9 mouse cellular contexts compared by ENCODE assay signal in the genomic region with DNA sequence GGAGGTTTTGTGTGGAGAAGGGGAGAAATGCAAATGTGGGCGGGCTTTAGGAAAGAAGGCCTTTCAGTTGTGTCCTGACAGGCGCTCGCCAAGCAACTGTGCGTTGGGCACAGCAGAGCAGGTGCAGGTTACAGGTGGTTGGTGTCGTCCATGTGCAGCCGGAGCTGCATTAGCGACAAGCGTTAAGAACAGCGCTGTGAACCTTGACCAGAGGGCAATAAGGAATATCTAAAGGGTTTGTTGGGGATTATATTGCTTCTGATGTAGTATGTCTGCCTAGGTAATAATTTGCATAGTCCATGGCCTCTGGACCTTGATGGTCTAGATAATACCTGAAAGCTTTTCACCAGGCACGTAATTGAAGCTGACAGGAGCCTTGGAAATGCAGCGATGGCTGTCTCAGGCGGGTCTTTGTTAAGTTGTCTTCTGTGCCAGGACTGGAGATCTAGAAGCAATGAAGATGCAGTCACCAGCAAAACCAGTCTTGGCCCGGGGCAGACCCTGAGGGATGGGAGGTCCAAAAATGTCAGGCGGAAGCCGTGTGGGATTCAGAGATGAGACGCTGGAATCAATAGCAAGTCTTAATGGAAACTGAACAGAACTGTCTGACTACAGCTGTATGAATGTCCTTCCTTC. TPM values are rescaled to one million over a fixed set of nuclear protein-coding genes. Genes with fewer than 3 reads are reported as not detected.
A peak's percentile ranks its signal among the peaks of the same experiment; 100 is the strongest.
DNase-seq lines count a peak whose midpoint lies in the region; ATAC-seq and TF ChIP-seq lines count a peak whose summit lies in the region.
"Had no signal": no experiment of that assay in that cellular context is flagged by ENCODE, and none has a peak within 500 bp of the region (broad histone marks: within the 10 kb centered on the region; RNA-seq: fewer than 3 reads in every experiment).

No protein-coding gene starts in this region.

- H3K9me3 ChIP-seq in heart, embryonic 10.5 days: peaks cover 5% of the 10 kb centered on the region; the same call in 1 of the 2 replicates
- H3K9me3 ChIP-seq in neural tube, embryonic 12.5 days: 0 out of 2 replicates have a peak, but pooled peaks cover 6% of the 10 kb centered on the region
- H3K9me3 ChIP-seq in kidney, postnatal 0 days (replicated peaks; ENCODE audit: low read length): no peaks in the 10 kb centered on the region
- no peaks in the 10 kb centered on the region for H3K9me3 ChIP-seq in stomach, embryonic 15.5 days

- no peak for ATAC-seq in neural tube, embryonic 12.5 days (ENCODE audit: low FRiP score, low read depth)
- ATAC-seq in kidney, postnatal 0 days (replicated peaks; ENCODE audit: low FRiP score, low read depth): no peak
- no peak for ATAC-seq in stomach, embryonic 15.5 days (ENCODE audit: insufficient read depth, low FRiP score, low read depth)

- no peak overlapping the region for H3K27ac ChIP-seq in heart, embryonic 10.5 days
- H3K27ac ChIP-seq in neural tube, embryonic 12.5 days: no peak overlapping the region
- peak overlapping the region; percentile 66; the same call in 1 of the 2 replicates for H3K27ac ChIP-seq in kidney, postnatal 0 days
- H3K27ac ChIP-seq in stomach, embryonic 15.5 days: peak overlapping the region; percentile 83; the same call in 1 of the 2 replicates

- no peaks in the 10 kb centered on the region for H3K27me3 ChIP-seq in heart, embryonic 10.5 days (ENCODE audit: insufficient read depth, poor library complexity, severe bottlenecking)
- H3K27me3 ChIP-seq in neural tube, embryonic 12.5 days (replicated peaks): no peaks in the 10 kb centered on the region
- H3K27me3 ChIP-seq in kidney, postnatal 0 days (ENCODE audit: insufficient read depth, low read length): no peaks in the 10 kb centered on the region
- no peaks in the 10 kb centered on the region for H3K27me3 ChIP-seq in stomach, embryonic 15.5 days (replicated peaks)

- whole genome bisulfite sequencing in heart, embryonic 10.5 days: 89% methylated on average over 16 of the region's 16 CpGs
- WGBS in neural tube, embryonic 12.5 days: 92% methylated on average over 16 of the region's 16 CpGs
- WGBS in kidney, postnatal 0 days: 74% methylated on average over 16 of the region's 16 CpGs
- 81% methylated on average over 16 of the region's 16 CpGs for WGBS in stomach, embryonic 15.5 days

- H3K9ac ChIP-seq in neural tube, embryonic 12.5 days: no peak overlapping the region
- no peak overlapping the region for H3K9ac ChIP-seq in kidney, postnatal 0 days (ENCODE audit: low read depth, low read length)
- H3K9ac ChIP-seq in stomach, embryonic 15.5 days: no peak overlapping the region

- no peaks in the 10 kb centered on the region for H3K36me3 ChIP-seq in heart, embryonic 10.5 days
- H3K36me3 ChIP-seq in neural tube, embryonic 12.5 days: no peaks in the 10 kb centered on the region
- no peaks in the 10 kb centered on the region for H3K36me3 ChIP-seq in kidney, postnatal 0 days (ENCODE audit: insufficient read depth, low read length)
- H3K36me3 ChIP-seq in stomach, embryonic 15.5 days: 0 out of 2 replicates have a peak, but pooled peaks cover 3% of the 10 kb centered on the region

- H3K4me3 ChIP-seq in heart, embryonic 10.5 days: 0 out of 2 replicates have a peak overlapping the region, but pooled peaks have one; percentile 13
- H3K4me3 ChIP-seq in neural tube, embryonic 12.5 days: no peak overlapping the region
- no peak overlapping the region for H3K4me3 ChIP-seq in kidney, postnatal 0 days (replicated peaks; ENCODE audit: low read depth, low read length)
- H3K4me3 ChIP-seq in stomach, embryonic 15.5 days (replicated peaks): no peak overlapping the region

- DNase-seq in heart, embryonic 10.5 days (ENCODE audit: low spot score): peak; percentile 70
- no peak for DNase-seq in heart, adult 11 months
- DNase-seq in neural tube, embryonic 10.5 days (ENCODE audit: extremely low spot score, low spot score): no peak
- no peak for DNase-seq in kidney, postnatal 0 days (ENCODE audit: low spot score)
- DNase-seq in embryo, embryonic 10.5 days (ENCODE audit: low spot score): no peak
- DNase-seq in adrenal gland, postnatal 4 days (ENCODE audit: low spot score in 2 of 2): no peak
- DNase-seq: B cell, adult 2 months had no signal

- peaks cover 42% of the 10 kb centered on the region for H3K4me1 ChIP-seq in heart, embryonic 10.5 days
- peaks cover 27% of the 10 kb centered on the region for H3K4me1 ChIP-seq in neural tube, embryonic 12.5 days
- H3K4me1 ChIP-seq in kidney, postnatal 0 days (replicated peaks; ENCODE audit: insufficient read depth, low read length): peaks cover 7% of the 10 kb centered on the region; the same call in 1 of the 2 replicates
- H3K4me1 ChIP-seq in stomach, embryonic 15.5 days: peaks cover 3% of the 10 kb centered on the region

- peak overlapping the region; percentile 85 for H3K4me2 ChIP-seq in neural tube, embryonic 12.5 days (replicated peaks)
- H3K4me2 ChIP-seq in kidney, postnatal 0 days (ENCODE audit: low read length): peak overlapping the region; percentile 3; the same call in 1 of the 2 replicates
- peak overlapping the region; percentile 88 for H3K4me2 ChIP-seq in stomach, embryonic 15.5 days

- no peak for TF ChIP-seq CTCF in kidney, postnatal 0 days (IDR thresholded peaks at IDR 0.05; ENCODE audit: low read depth)

RNA-seq across cellular contexts. Expression of a gene that starts 2.8 kb away (rescaled TPM):
- 29.8 and 35.8 TPM in 2 replicates for polyA plus RNA-seq in heart, embryonic 10.5 days (2016; fragmentation: Nextera tagmentation; extraction: Ambion mirVana)
- polyA plus RNA-seq in neural tube, embryonic 12.5 days (2016; fragmentation: Nextera tagmentation; extraction: Ambion mirVana): 19.0 and 21.6 TPM in 2 replicates
- polyA plus RNA-seq in kidney, postnatal 0 days (2015; fragmentation: Nextera tagmentation; extraction: Ambion mirVana): 20.0 and 20.5 TPM in 2 replicates
- polyA plus RNA-seq in stomach, embryonic 15.5 days (2015; fragmentation: Nextera tagmentation; extraction: Ambion mirVana): 31.2 and 35.9 TPM in 2 replicates
- 10 to 100 TPM; 15.5 to 19.5 TPM for total RNA-seq in adrenal gland, postnatal 4 days (2021)

RNA-seq across cellular contexts. Expression of a gene that starts 42.4 kb away (rescaled TPM):
- polyA plus RNA-seq in heart, embryonic 10.5 days (2016; fragmentation: Nextera tagmentation; extraction: Ambion mirVana): 9.9 and 11.4 TPM in 2 replicates
- polyA plus RNA-seq in neural tube, embryonic 12.5 days (2016; fragmentation: Nextera tagmentation; extraction: Ambion mirVana): 5.2 and 5.6 TPM in 2 replicates
- polyA plus RNA-seq in kidney, postnatal 0 days (2015; fragmentation: Nextera tagmentation; extraction: Ambion mirVana): 17.8 and 19.0 TPM in 2 replicates
- polyA plus RNA-seq in stomach, embryonic 15.5 days (2015; fragmentation: Nextera tagmentation; extraction: Ambion mirVana): 10.9 and 11.3 TPM in 2 replicates
- total RNA-seq in adrenal gland, postnatal 4 days (2021): 10 to 100 TPM; 16.9 to 21.7 TPM

Comparison
In these comparisons a context has a peak if more than half of its experiments do, and no peak if none do; other contexts are left out.
1. H3K27ac ChIP-seq: peak in kidney, postnatal 0 days (single experiment) and stomach, embryonic 15.5 days (single experiment); none in heart, embryonic 10.5 days (single experiment) and neural tube, embryonic 12.5 days (single experiment).
2. H3K4me2 ChIP-seq: peak in every context shown above with its lines; median percentile 88 in stomach, embryonic 15.5 days; 85 in neural tube, embryonic 12.5 days; 3 in kidney, postnatal 0 days.